Mouse (Mus musculus) G1E (cell line): ENCODE results near the gene Ssc5d. TPM values are rescaled to one million over a fixed set of nuclear protein-coding genes. Genes with fewer than 3 reads are reported as not detected.

ENCODE experiments used
- ATAC-seq: 2 replicates; pipeline ENCODE4 v1.8.0; 2016; ENCODE audit warnings: mild to moderate bottlenecking; ENCODE audit not compliant: insufficient number of reproducible peaks, poor library complexity, low FRiP score, severe bottlenecking; ENCODE audit errors: extremely low read depth
- DNase-seq: peaks from one replicate; pipeline ENCODE4 v3.0.0; 2012; ENCODE audit warnings: low spot score
- H3K27me3 ChIP-seq: 2 replicates; pipeline ENCODE4 v1.6.1; 2012; ENCODE audit warnings: mild to moderate bottlenecking, low read length, inconsistent platforms; ENCODE audit not compliant: insufficient read depth
- H3K36me3 ChIP-seq: replicated peaks from 2 replicates; pipeline ENCODE3; 2012; ENCODE audit warnings: mild to moderate bottlenecking, inconsistent platforms
- H3K4me1 ChIP-seq: 2 replicates; pipeline ENCODE4 v1.6.1; 2012; ENCODE audit warnings: low read depth, low read length, inconsistent platforms, mixed read lengths; ENCODE audit not compliant: insufficient read depth
- H3K4me3 ChIP-seq: 2 replicates; pipeline ENCODE4 v1.5.1; 2012; ENCODE audit warnings: low read depth, mild to moderate bottlenecking, inconsistent platforms, low read length, moderate library complexity, mixed read lengths
- H3K9me3 ChIP-seq: replicated peaks from 2 replicates; pipeline ENCODE4 v1.6.1; 2012; ENCODE audit warnings: inconsistent platforms
- CTCF ChIP-seq: IDR thresholded peaks from 2 replicates; pipeline ENCODE4 v1.5.1; 2012; ENCODE audit warnings: low read depth, low read length, inconsistent platforms, mixed read lengths
- GATA1 ChIP-seq: IDR thresholded peaks from 2 replicates; pipeline ENCODE4 v1.6.1; 2012; ENCODE audit warnings: borderline replicate concordance, low read length, inconsistent platforms, mixed read lengths
- GATA2 ChIP-seq: IDR thresholded peaks from 2 replicates; pipeline ENCODE4 v1.6.1; 2012; ENCODE audit warnings: low read depth, low read length, inconsistent platforms, borderline replicate concordance
- POLR2AphosphoS5 ChIP-seq: IDR thresholded peaks from 2 replicates; pipeline ENCODE4 v1.6.1; 2012; ENCODE audit warnings: low read depth, low read length, inconsistent platforms; ENCODE audit not compliant: insufficient replicate concordance
- TAL1 ChIP-seq: conservative IDR thresholded peaks from 2 replicates; pipeline ENCODE4 v1.6.1; 2012; ENCODE audit warnings: low read depth, low read length, inconsistent platforms, mixed read lengths
- polyA plus RNA-seq: library from polyadenylated mRNA; stranded (reverse); fragments of >175 nt; gene quantifications from 2 replicates; pipeline ENCODE4 v1.2.3, GENCODE M21; 2012
- total RNA-seq, 2 experiments: library from RNA; stranded (forward) in 1 of 2; stranded (reverse) in 1 of 2; fragments of 200-1000 nt in 1 of 2; fragments of >200 nt in 1 of 2; fragmentation: Nextera tagmentation in 1 of 2; gene quantifications; 2 replicates each; pipeline ENCODE4 v1.2.3; 2014 to 2017

Gene Ssc5d
- total and polyA plus RNA-seq, 3 experiments = 0.02 to 0.05 TPM; not detected in 1

DNA sequence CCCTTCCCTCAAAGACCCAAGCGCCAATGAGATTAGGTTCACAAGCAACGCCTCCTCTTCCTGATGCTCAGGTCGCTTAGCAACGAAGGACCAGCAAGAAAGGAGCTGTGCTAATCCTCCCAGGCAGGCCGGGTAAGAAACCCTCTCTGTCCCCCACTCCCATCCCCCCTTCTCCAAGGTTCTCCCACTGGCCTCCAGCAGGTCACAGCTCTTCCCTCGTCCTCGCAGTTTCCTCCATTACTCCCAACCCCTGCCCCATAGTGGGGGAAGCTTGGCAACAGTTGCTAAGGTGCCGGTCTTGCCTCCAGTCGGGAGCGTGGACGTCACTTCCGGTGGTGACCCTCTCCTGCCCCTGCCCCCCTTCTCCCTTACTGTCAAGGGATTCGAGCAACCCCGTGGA is 3.1 kb upstream of the Ssc5d start:
- TF ChIP-seq TAL1 (no peak), GATA1 (no peak), CTCF (no peak), GATA2 (no peak), POLR2AphosphoS5 (no peak)
- peaks cover 6% of the 10 kb centered on the region; the same call in 1 of the 2 replicates for H3K9me3 ChIP-seq
- DNase-seq (no peak), ATAC-seq (no peak)
- H3K36me3 ChIP-seq = peaks cover 42% of the 10 kb centered on the region
- peaks cover 34% of the 10 kb centered on the region for H3K4me1 ChIP-seq
- peak overlapping the region; percentile 15; the same call in 1 of the 2 replicates for H3K4me3 ChIP-seq
- H3K27me3 ChIP-seq = peaks cover 31% of the 10 kb centered on the region

DNA sequence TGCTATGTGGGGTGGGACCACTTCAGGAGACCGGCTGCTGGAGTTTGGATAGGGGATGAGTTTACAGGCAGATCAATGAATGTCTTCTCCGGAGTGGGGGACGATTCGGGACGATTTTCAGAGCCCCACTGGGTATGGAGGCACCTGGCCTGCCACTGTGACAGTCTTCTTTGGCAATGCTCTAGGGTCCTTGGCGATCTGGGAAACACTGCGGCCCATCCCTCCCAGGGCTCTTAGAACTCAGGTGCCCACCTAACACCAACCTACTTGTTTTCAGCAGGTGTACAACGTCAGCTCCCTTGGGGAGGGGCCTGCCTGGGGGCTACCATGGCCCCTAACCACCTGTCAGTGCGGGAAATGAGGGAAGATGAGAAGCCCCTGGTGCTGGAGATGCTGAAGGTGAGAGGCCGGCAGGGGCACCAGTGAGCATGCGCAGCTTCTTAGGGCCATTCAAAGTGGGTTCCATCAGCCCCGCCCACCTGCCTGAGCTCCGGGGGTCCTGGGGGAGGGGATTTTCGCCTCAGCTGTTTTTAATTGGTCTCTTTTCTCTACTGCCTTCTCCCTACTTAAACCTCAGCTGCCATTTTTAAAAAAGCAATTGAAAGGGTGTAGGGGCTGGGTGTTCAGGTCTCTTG is 2.5 kb upstream of the Ssc5d start:
- TF ChIP-seq POLR2AphosphoS5 (no peak), TAL1 (no peak), GATA1 (no peak), CTCF (no peak), GATA2 (no peak)
- no peak for DNase-seq
- Histone ChIP-seq H3K4me3 (peak overlapping the region; percentile 15; the same call in 1 of the 2 replicates), H3K36me3 (peaks cover 36% of the 10 kb centered on the region), H3K9me3 (peaks cover 6% of the 10 kb centered on the region; the same call in 1 of the 2 replicates), H3K4me1 (peaks cover 34% of the 10 kb centered on the region), H3K27me3 (peaks cover 35% of the 10 kb centered on the region)
- ATAC-seq = no peak

DNA sequence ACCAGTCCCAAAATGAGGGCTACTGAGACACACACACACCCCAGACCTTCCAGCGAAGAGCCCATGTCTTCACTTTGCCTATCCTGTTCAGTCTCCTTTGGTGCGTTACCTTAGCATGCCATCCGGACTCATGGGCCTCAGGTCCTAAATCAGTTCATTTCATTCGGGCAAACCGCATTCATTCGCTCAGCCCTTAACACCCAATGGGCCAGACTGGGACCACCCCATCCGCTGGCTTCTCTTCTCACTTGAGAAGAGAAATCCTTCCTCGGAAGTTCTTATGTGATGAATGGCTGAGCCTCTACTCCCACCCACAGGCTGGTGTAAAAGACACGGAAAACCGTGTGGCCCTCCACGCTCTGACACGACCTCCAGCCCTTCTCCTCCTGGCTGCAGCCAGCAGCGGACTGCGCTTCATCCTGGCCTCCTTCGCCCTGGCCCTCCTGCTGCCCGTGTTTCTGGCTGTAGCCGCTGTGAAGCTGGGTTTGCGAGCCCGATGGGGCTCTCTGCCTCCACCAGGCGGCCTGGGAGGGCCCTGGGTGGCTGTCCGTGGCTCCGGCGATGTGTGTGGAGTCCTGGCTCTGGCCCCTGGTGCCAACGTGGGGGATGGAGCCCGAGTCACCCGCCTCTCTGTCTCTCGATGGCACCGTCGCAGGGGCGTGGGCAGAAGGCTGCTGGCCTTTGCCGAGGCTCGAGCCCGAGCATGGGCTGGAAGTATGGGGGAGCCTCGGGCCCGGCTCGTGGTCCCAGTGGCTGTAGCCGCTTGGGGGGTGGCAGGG is 1.8 kb upstream of the Ssc5d start:
- ATAC-seq = no peak
- H3K27me3 ChIP-seq = peaks cover 39% of the 10 kb centered on the region

DNA sequence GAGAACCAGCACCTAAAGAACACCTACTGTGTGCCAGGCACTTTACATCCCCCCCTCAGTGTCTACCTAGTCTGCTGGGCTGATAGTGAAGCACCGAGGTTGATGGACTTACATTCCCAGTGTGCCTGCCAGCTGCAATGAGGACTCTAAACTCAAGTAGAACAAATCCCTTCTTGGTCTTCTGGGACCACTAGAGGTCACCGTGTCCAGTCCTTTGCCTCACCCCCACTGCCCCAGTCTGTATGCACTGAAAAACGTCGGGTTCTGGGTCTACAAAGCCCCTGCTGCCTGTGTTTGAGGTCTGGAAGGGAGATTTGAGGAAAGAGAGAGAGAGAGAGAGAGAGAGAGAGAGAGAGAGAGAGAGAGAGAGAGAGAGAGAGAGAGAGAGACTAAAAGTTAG is 1.1 kb upstream of the Ssc5d start:
- H3K4me1 ChIP-seq = peaks cover 27% of the 10 kb centered on the region
- TF ChIP-seq POLR2AphosphoS5 = no peak
- TF ChIP-seq GATA2 = no peak
- TF ChIP-seq GATA1 = no peak
- TF ChIP-seq TAL1 = no peak
- no peak for TF ChIP-seq CTCF
- DNase-seq (no peak), ATAC-seq (no peak)
- no peak overlapping the region for H3K4me3 ChIP-seq
- H3K9me3 ChIP-seq = peaks cover 6% of the 10 kb centered on the region; the same call in 1 of the 2 replicates
- H3K27me3 ChIP-seq = peaks cover 43% of the 10 kb centered on the region
- peaks cover 22% of the 10 kb centered on the region for H3K36me3 ChIP-seq

More for the DNA sequence above, 1.8 kb upstream of the Ssc5d start:
- Histone ChIP-seq H3K9me3 (peaks cover 6% of the 10 kb centered on the region; the same call in 1 of the 2 replicates), H3K36me3 (peaks cover 29% of the 10 kb centered on the region), H3K4me3 (no peak overlapping the region), H3K4me1 (peaks cover 32% of the 10 kb centered on the region)
- DNase-seq = no peak
- no peak for TF ChIP-seq GATA2
- no peak for TF ChIP-seq POLR2AphosphoS5
- no peak for TF ChIP-seq CTCF
- no peak for TF ChIP-seq TAL1
- no peak for TF ChIP-seq GATA1

DNA sequence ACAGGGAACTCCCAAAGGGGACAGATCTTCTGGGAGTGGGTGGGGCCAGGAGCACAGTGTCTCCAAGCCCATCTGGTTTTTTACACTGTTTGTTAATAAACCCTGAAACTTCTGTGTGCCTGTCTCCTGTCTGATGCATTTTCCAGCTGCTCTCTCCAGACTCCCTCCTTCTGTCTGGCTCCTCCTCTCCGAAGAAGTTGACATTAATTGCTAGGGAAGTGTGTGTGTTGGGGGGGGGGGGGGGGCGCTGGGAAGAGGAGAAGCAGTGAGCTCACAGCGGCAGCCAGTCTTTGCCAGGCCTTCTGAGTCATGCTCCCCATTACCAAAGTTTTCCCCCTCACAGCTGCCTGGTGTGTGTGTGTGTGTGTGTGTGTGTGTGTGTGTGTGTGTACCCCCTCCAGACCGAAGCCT is 689 bp upstream of the Ssc5d start:
- H3K9me3 ChIP-seq = 0 out of 2 replicates have a peak, but pooled peaks cover 3% of the 10 kb centered on the region
- peaks cover 23% of the 10 kb centered on the region for H3K4me1 ChIP-seq
- no peak overlapping the region for H3K4me3 ChIP-seq
- peaks cover 18% of the 10 kb centered on the region for H3K36me3 ChIP-seq
- peaks cover 46% of the 10 kb centered on the region for H3K27me3 ChIP-seq
- DNase-seq = no peak
- TF ChIP-seq GATA2 (no peak), CTCF (no peak), POLR2AphosphoS5 (no peak), TAL1 (no peak), GATA1 (no peak)
- ATAC-seq = no peak

DNA sequence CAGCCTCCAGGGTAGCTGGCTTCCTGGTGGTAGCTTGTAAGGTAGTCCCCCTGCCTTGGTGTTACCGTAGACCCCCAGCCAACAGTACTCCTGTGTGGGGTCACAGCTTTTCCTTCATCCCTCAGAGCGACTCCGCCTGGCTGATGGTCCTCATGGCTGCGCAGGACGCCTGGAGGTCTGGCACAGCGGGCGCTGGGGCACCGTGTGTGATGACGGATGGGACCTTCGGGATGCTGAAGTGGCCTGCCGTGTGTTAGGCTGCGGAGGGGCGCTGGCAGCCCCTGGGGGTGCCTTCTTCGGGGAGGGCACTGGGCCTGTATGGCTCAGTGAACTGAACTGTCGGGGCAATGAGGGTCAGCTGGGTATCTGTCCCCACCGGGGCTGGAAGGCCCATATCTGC is 1.3 kb downstream of the Ssc5d start:
- ATAC-seq (no peak), DNase-seq (no peak)
- H3K4me1 ChIP-seq = peaks cover 15% of the 10 kb centered on the region
- peaks cover 56% of the 10 kb centered on the region for H3K27me3 ChIP-seq
- H3K9me3 ChIP-seq = no peaks in the 10 kb centered on the region
- no peaks in the 10 kb centered on the region for H3K36me3 ChIP-seq
- H3K4me3 ChIP-seq = no peak overlapping the region
- TF ChIP-seq TAL1 = no peak
- TF ChIP-seq GATA1 = no peak
- TF ChIP-seq GATA2 = no peak
- TF ChIP-seq CTCF = no peak
- no peak for TF ChIP-seq POLR2AphosphoS5
